Mouse (Mus musculus) liver, embryonic 15.5 days (tissue): ENCODE results near the gene Plin1. TPM values are rescaled to one million over a fixed set of nuclear protein-coding genes. Genes with fewer than 3 reads are reported as not detected.
A peak's percentile ranks its signal among the peaks of the same experiment; 100 is the strongest.

Experiments used
- ATAC-seq: fragments of 200-750 bp; cut with Nextera tagmentation; 2 replicates; pipeline ENCODE4 v1.8.0; 2017; ENCODE audit warnings: moderate number of reproducible peaks, mild to moderate bottlenecking, moderate library complexity; ENCODE audit not compliant: insufficient read depth
- H3K27ac ChIP-seq: fragments of 300-500 bp; sonication (generic); replicated peaks from 2 replicates; pipeline ENCODE4 v1.5.1; 2015; ENCODE audit warnings: mild to moderate bottlenecking, inconsistent platforms
- H3K27me3 ChIP-seq: fragments of 300-500 bp; sonication (generic); 2 replicates; pipeline ENCODE4 v1.6.1; 2015; ENCODE audit warnings: mild to moderate bottlenecking, inconsistent platforms
- H3K36me3 ChIP-seq: fragments of 300-500 bp; sonication (generic); replicated peaks from 2 replicates; pipeline ENCODE4 v1.6.1; 2015; ENCODE audit warnings: moderate library complexity, mild to moderate bottlenecking, inconsistent platforms
- H3K4me1 ChIP-seq: fragments of 300-500 bp; sonication (generic); replicated peaks from 2 replicates; pipeline ENCODE4 v1.6.1; 2015; ENCODE audit warnings: inconsistent platforms
- H3K4me2 ChIP-seq: fragments of 300-500 bp; sonication (generic); 2 replicates; pipeline ENCODE4 v1.6.1; 2015; ENCODE audit warnings: moderate library complexity, mild to moderate bottlenecking, inconsistent platforms
- H3K4me3 ChIP-seq: fragments of 300-500 bp; sonication (generic); replicated peaks from 2 replicates; pipeline ENCODE4 v1.5.1; 2015; ENCODE audit warnings: mild to moderate bottlenecking, inconsistent platforms
- H3K9ac ChIP-seq: fragments of 300-500 bp; sonication (generic); 2 replicates; pipeline ENCODE4 v1.6.1; 2015; ENCODE audit warnings: moderate library complexity, mild to moderate bottlenecking, inconsistent platforms
- H3K9me3 ChIP-seq: fragments of 300-500 bp; sonication (generic); replicated peaks from 2 replicates; pipeline ENCODE4 v1.6.1; 2016; ENCODE audit warnings: inconsistent platforms
- WGBS: fragments of 180-500 bp; shearing (Covaris S2); methylation state at CpG from one replicate; pipeline ENCODE4 v1.1.7; 2015; ENCODE audit warnings: mixed read lengths; ENCODE audit not compliant: insufficient replicate concordance; 5-methylcytosine and 5-hydroxymethylcytosine counted together
- polyA plus RNA-seq: library from polyadenylated mRNA; unstranded; fragments of >200 nt; fragmentation: Nextera tagmentation; extraction: Ambion mirVana; gene quantifications from 2 replicates; pipeline ENCODE4 v1.2.1, GENCODE M21; 2015

Plin1 gene
- polyA plus RNA-seq, 1 experiment from 2014 or later, result not detected

- Histone ChIP-seq H3K4me3 (no peak overlapping the region), H3K36me3 (no peaks in the 10 kb centered on the region), H3K9me3 (no peaks in the 10 kb centered on the region), H3K4me2 (no peak overlapping the region), H3K9ac (no peak overlapping the region), H3K27me3 (no peaks in the 10 kb centered on the region), H3K4me1 (0 out of 2 replicates have a peak, but pooled peaks cover 2% of the 10 kb centered on the region), H3K27ac (no peak overlapping the region)
- no peak for ATAC-seq
- 37% methylated on average over 6 of the region's 6 CpGs for WGBS
Observed at GRCm38 (mm10) chr7:79758176-79758575, 25.5 kb upstream of the Plin1 start.

GRCm38 (mm10) chr7:79756334-79756733, 23.6 kb upstream of the Plin1 start:
- Histone ChIP-seq H3K36me3 (no peaks in the 10 kb centered on the region), H3K4me2 (no peak overlapping the region), H3K4me3 (no peak overlapping the region), H3K9me3 (no peaks in the 10 kb centered on the region), H3K9ac (no peak overlapping the region), H3K27ac (no peak overlapping the region), H3K27me3 (no peaks in the 10 kb centered on the region), H3K4me1 (0 out of 2 replicates have a peak, but pooled peaks cover 2% of the 10 kb centered on the region)
- ATAC-seq, result no peak
- 39% methylated on average over 2 of the region's 2 CpGs for WGBS

GRCm38 (mm10) chr7:79749511-79749910, 16.8 kb upstream of the Plin1 start:
- WGBS, result 74% methylated on average over 6 of the region's 6 CpGs
- Histone ChIP-seq H3K9ac (no peak overlapping the region), H3K4me1 (no peaks in the 10 kb centered on the region), H3K27me3 (no peaks in the 10 kb centered on the region), H3K9me3 (no peaks in the 10 kb centered on the region), H3K27ac (no peak overlapping the region), H3K4me3 (no peak overlapping the region), H3K36me3 (no peaks in the 10 kb centered on the region), H3K4me2 (no peak overlapping the region)
- no peak for ATAC-seq

GRCm38 (mm10) chr7:79747659-79748058, 15.0 kb upstream of the Plin1 start:
- no peak overlapping the region for H3K9ac ChIP-seq
- no peak overlapping the region for H3K4me3 ChIP-seq
- no peak for ATAC-seq
- H3K9me3 ChIP-seq, result no peaks in the 10 kb centered on the region
- H3K27me3 ChIP-seq, result no peaks in the 10 kb centered on the region
- no peaks in the 10 kb centered on the region for H3K36me3 ChIP-seq
- no peak overlapping the region for H3K4me2 ChIP-seq
- H3K27ac ChIP-seq, result no peak overlapping the region
- 43% methylated on average over 6 of the region's 6 CpGs for WGBS
- peaks cover 8% of the 10 kb centered on the region for H3K4me1 ChIP-seq

- 28% methylated on average over 5 of the region's 5 CpGs for WGBS
- Histone ChIP-seq H3K27me3 (no peaks in the 10 kb centered on the region), H3K4me3 (no peak overlapping the region), H3K9ac (no peak overlapping the region), H3K27ac (no peak overlapping the region), H3K9me3 (no peaks in the 10 kb centered on the region), H3K36me3 (no peaks in the 10 kb centered on the region), H3K4me2 (no peak overlapping the region), H3K4me1 (peaks cover 13% of the 10 kb centered on the region)
- no peak for ATAC-seq
Observed at GRCm38 (mm10) chr7:79744585-79744984, 11.9 kb upstream of the Plin1 start.

GRCm38 (mm10) chr7:79744051-79744450, 11.3 kb upstream of the Plin1 start:
- H3K27ac ChIP-seq, result no peak overlapping the region
- no peak for ATAC-seq
- no peaks in the 10 kb centered on the region for H3K27me3 ChIP-seq
- no peak overlapping the region for H3K4me2 ChIP-seq
- H3K9ac ChIP-seq, result no peak overlapping the region
- no peaks in the 10 kb centered on the region for H3K36me3 ChIP-seq
- no peaks in the 10 kb centered on the region for H3K9me3 ChIP-seq
- no peak overlapping the region for H3K4me3 ChIP-seq
- WGBS, result 69% methylated on average over 9 of the region's 9 CpGs
- H3K4me1 ChIP-seq, result peaks cover 13% of the 10 kb centered on the region

GRCm38 (mm10) chr7:79742659-79743536, 10.2 kb upstream of the Plin1 start, which contains the start of the genes Pex11a and Wdr93:
TSS of gene Pex11a (minus strand) at chr7:79743131.
TSS of gene Wdr93 (plus strand) at chr7:79743163.
- Histone ChIP-seq H3K4me1 (peaks cover 13% of the 10 kb centered on the region), H3K4me3 (peak within 1 kb of the TSS; percentile 64), H3K9me3 (no peaks in the 10 kb centered on the region), H3K4me2 (peak within 1 kb of the TSS; percentile 89), H3K36me3 (no peaks in the 10 kb centered on the region), H3K9ac (peak within 1 kb of the TSS; percentile 30; the same call in 1 of the 2 replicates), H3K27ac (no peak within 1 kb of the TSS), H3K27me3 (no peaks in the 10 kb centered on the region)
- peak; percentile 44; the same call in 1 of the 2 replicates for ATAC-seq
- 2% methylated on average over 46 of the region's 46 CpGs for WGBS

- Histone ChIP-seq H3K4me2 (peak overlapping the region; percentile 89), H3K9me3 (no peaks in the 10 kb centered on the region), H3K27me3 (no peaks in the 10 kb centered on the region), H3K9ac (peak overlapping the region; percentile 30; the same call in 1 of the 2 replicates), H3K4me1 (peaks cover 13% of the 10 kb centered on the region), H3K36me3 (no peaks in the 10 kb centered on the region), H3K4me3 (peak overlapping the region; percentile 64), H3K27ac (no peak overlapping the region)
- 10% methylated on average over 11 of the region's 11 CpGs for WGBS
- no peak for ATAC-seq
Observed at GRCm38 (mm10) chr7:79742277-79742658, 9.6 kb upstream of the Plin1 start.

GRCm38 (mm10) chr7:79740279-79740678, 7.6 kb upstream of the Plin1 start:
- ATAC-seq, result no peak
- Histone ChIP-seq H3K9me3 (no peaks in the 10 kb centered on the region), H3K27ac (no peak overlapping the region), H3K4me3 (no peak overlapping the region), H3K4me2 (no peak overlapping the region), H3K9ac (no peak overlapping the region), H3K27me3 (no peaks in the 10 kb centered on the region), H3K4me1 (peaks cover 13% of the 10 kb centered on the region), H3K36me3 (no peaks in the 10 kb centered on the region)
- 61% methylated on average over 4 of the region's 4 CpGs for WGBS

- Histone ChIP-seq H3K9me3 (no peaks in the 10 kb centered on the region), H3K9ac (no peak overlapping the region), H3K27ac (no peak overlapping the region), H3K4me1 (peaks cover 13% of the 10 kb centered on the region), H3K27me3 (no peaks in the 10 kb centered on the region), H3K4me2 (no peak overlapping the region), H3K4me3 (no peak overlapping the region), H3K36me3 (no peaks in the 10 kb centered on the region)
- no peak for ATAC-seq
- WGBS, result 78% methylated on average over 2 of the region's 2 CpGs
Observed at GRCm38 (mm10) chr7:79738913-79739312, 6.2 kb upstream of the Plin1 start.

GRCm38 (mm10) chr7:79736511-79736910, 3.8 kb upstream of the Plin1 start:
- no peak overlapping the region for H3K27ac ChIP-seq
- H3K4me3 ChIP-seq, result no peak overlapping the region
- no peaks in the 10 kb centered on the region for H3K4me1 ChIP-seq
- no peaks in the 10 kb centered on the region for H3K36me3 ChIP-seq
- H3K27me3 ChIP-seq, result no peaks in the 10 kb centered on the region
- H3K4me2 ChIP-seq, result no peak overlapping the region
- no peak overlapping the region for H3K9ac ChIP-seq
- H3K9me3 ChIP-seq, result no peaks in the 10 kb centered on the region
- 73% methylated on average over 14 of the region's 14 CpGs for WGBS
- no peak for ATAC-seq
